Mouse (Mus musculus): ENCODE data around the gene Copg1. TPM values are rescaled to one million over a fixed set of nuclear protein-coding genes. Genes with fewer than 3 reads are reported as not detected.
"Not testable (repeated sequence)": the region's sequence is repeated elsewhere in the genome, so short reads cannot be mapped to it uniquely, and the experiment has no call there.

The Copg1 gene
- polyA plus RNA-seq, 1 experiment from 2014 or later = 169 TPM

DNA sequence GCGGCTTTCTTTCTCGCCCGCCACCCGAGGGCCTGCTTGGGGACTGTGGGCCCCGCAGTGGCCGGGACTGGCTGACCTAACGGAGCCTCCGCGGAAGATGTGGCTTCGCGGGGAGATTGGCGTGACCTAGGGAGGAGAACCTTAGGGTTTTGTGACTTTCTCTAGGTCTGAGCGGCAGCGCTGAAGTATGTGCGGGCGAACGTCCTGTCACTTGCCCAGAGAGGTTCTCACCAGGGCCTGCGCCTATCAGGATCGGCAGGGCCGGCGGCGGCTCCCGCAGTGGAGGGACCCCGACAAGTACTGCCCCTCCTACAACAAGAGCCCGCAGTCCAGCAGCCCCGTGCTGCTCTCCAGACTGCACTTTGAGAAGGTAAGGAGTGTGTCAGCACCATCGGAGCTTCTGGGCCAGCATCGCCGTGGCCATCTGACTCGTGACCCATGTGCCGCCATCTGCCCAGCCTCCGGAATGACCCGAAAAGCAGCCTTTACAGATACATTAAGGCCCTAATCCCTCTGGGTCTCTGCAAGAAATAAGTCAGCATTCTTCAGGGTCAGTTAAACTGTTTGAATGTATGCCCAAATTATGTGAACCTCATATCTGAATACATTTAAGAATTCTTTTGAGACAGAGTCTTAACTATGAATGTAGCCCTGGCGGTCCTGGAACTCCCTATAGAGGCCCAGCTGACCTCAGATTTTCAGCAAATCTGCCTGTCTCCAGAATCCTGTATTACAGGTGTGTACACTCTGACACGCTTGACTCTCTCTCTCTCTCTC is 26.9 kb downstream of the Copg1 start:
- H3K4me3 ChIP-seq (ENCODE audit: low read depth, low read length) = peak overlapping the region; percentile 77
- DNase-seq (ENCODE audit: low spot score) (peak; percentile 61), ATAC-seq (ENCODE audit: insufficient read depth, low FRiP score, low TSS enrichment) (peak; percentile 68)
- H3K36me3 ChIP-seq (ENCODE audit: control insufficient read depth, insufficient read depth, low read length) = peaks cover 7% of the 10 kb centered on the region; the same call in 1 of the 2 replicates
- WGBS = 4% methylated on average over 35 of the region's 35 CpGs
- H3K4me1 ChIP-seq (ENCODE audit: control insufficient read depth, insufficient read depth, low read length) = peaks cover 7% of the 10 kb centered on the region; the same call in 1 of the 2 replicates
- H3K9me3 ChIP-seq (ENCODE audit: control insufficient read depth, low read length) = no peaks in the 10 kb centered on the region
- H3K4me2 ChIP-seq (ENCODE audit: low read depth) = peak overlapping the region; percentile 91
- H3K27ac ChIP-seq (ENCODE audit: low read depth, low read length) = peak overlapping the region; percentile 21; the same call in 1 of the 2 replicates
- H3K27me3 ChIP-seq (ENCODE audit: control insufficient read depth, insufficient read depth, low read length) = no peaks in the 10 kb centered on the region
- H3K9ac ChIP-seq (ENCODE audit: low read length) = peak overlapping the region; percentile 82

DNA sequence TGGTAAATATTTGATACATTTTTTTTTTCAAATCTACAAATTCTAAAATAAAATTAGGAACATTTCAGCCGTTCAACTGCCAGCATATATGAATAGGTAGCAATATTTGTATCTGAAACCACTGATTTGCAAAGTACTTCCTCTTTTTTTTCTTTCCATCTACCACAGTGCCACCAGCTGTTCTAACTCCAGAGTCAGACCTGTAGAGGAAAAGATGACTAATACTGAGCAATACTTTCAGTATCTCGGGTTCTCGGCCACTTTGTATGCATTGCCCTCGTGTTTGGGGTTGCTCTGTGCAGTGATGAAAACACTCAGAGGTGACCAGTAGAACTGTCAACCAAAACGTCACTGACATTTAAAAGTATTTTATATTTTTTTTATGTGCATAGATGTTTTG is 28.3 kb downstream of the Copg1 start:
- Histone ChIP-seq H3K4me3 (ENCODE audit: low read depth, low read length) (no peak overlapping the region), H3K27ac (ENCODE audit: low read depth, low read length) (no peak overlapping the region), H3K36me3 (ENCODE audit: control insufficient read depth, insufficient read depth, low read length) (peaks cover 7% of the 10 kb centered on the region), H3K4me1 (ENCODE audit: control insufficient read depth, insufficient read depth, low read length) (peaks cover 7% of the 10 kb centered on the region; the same call in 1 of the 2 replicates), H3K27me3 (ENCODE audit: control insufficient read depth, insufficient read depth, low read length) (no peaks in the 10 kb centered on the region), H3K9ac (ENCODE audit: low read length) (no peak overlapping the region), H3K9me3 (ENCODE audit: control insufficient read depth, low read length) (no peaks in the 10 kb centered on the region), H3K4me2 (ENCODE audit: low read depth) (no peak overlapping the region)
- no peak for ATAC-seq (ENCODE audit: insufficient read depth, low FRiP score, low TSS enrichment)
- 88% methylated on average over 5 of the region's 5 CpGs for WGBS
- no peak for DNase-seq (ENCODE audit: low spot score)

DNA sequence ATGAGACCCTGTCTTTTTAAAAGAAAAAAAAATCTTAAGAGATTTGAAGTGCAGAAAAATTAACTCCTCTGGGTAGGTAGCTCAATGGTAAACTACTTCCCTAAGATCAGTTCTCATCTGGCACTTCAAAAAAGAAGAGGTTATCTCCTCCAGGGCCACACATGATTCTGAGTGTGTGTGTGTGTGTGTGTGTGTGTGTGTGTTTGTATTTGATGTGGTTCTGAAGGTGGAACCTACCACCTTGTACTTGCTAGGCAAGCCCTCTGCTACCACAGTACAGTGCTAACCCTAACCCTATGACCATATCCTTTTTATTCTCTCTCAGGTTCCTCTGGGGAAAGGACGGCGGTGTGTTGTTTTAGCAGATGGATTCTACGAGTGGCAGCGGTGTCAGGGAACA is 33.6 kb downstream of the Copg1 start:
- no peak for ATAC-seq (ENCODE audit: insufficient read depth, low FRiP score, low TSS enrichment)
- DNase-seq (ENCODE audit: low spot score) = no peak
- no peaks in the 10 kb centered on the region for H3K4me1 ChIP-seq (ENCODE audit: control insufficient read depth, insufficient read depth, low read length)
- no peaks in the 10 kb centered on the region for H3K27me3 ChIP-seq (ENCODE audit: control insufficient read depth, insufficient read depth, low read length)
- H3K27ac ChIP-seq (ENCODE audit: low read depth, low read length) = no peak overlapping the region
- no peaks in the 10 kb centered on the region for H3K9me3 ChIP-seq (ENCODE audit: control insufficient read depth, low read length)
- H3K4me3 ChIP-seq (ENCODE audit: low read depth, low read length) = no peak overlapping the region
- no peak overlapping the region for H3K9ac ChIP-seq (ENCODE audit: low read length)
- H3K36me3 ChIP-seq (ENCODE audit: control insufficient read depth, insufficient read depth, low read length) = peaks cover 5% of the 10 kb centered on the region; the same call in 1 of the 2 replicates
- 95% methylated on average over 4 of the region's 4 CpGs for WGBS
- H3K4me2 ChIP-seq (ENCODE audit: low read depth) = no peak overlapping the region

DNA sequence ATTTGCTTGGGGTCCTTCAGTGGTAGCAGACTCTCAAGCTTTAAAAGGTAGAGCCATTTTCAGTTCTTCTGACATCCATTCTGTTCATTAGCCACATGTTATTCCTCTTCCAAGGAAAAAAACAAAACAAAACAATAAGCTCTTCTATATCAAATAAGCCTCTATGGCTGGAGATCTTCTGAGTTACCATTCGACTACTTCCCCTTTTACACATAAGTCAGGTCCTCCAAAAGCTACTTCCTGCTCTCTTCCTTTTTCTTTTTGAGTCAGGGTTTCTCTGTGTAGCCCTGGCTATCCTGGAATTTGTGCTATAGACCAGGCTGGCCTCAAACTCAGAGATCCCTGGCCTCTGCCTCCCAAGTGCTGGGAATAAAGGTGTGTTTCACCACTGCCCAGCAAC is 36.0 kb downstream of the Copg1 start:
- Histone ChIP-seq H3K36me3 (ENCODE audit: control insufficient read depth, insufficient read depth, low read length) (peaks cover 3% of the 10 kb centered on the region; the same call in 1 of the 2 replicates), H3K4me1 (ENCODE audit: control insufficient read depth, insufficient read depth, low read length) (no peaks in the 10 kb centered on the region), H3K27me3 (ENCODE audit: control insufficient read depth, insufficient read depth, low read length) (no peaks in the 10 kb centered on the region), H3K27ac (ENCODE audit: low read depth, low read length) (no peak overlapping the region), H3K4me2 (ENCODE audit: low read depth) (no peak overlapping the region), H3K9me3 (ENCODE audit: control insufficient read depth, low read length) (no peaks in the 10 kb centered on the region), H3K9ac (ENCODE audit: low read length) (no peak overlapping the region), H3K4me3 (ENCODE audit: low read depth, low read length) (no peak overlapping the region)
- WGBS = 86% methylated on average over 1 of the region's 1 CpGs
- ATAC-seq (ENCODE audit: insufficient read depth, low FRiP score, low TSS enrichment) (no peak), DNase-seq (ENCODE audit: low spot score) (no peak)

DNA sequence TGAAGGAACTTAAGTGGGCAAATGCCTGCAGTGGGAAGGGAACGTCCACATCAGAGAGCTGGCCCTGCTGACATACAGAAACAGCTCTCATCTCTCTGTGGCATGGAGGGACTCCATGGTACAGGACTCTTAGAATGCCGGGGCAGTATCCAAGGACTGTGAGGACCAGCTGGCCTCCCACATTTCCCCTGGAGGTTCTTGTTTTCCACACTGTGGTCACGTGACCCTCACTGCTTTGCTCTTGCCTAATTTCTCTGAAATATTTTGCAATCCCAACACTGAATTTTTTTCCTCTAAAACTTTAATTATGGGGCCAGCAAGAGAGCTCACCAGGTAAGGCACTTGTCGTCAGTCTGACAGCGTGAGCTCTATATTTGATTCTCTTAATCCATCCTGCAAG is 47.4 kb downstream of the Copg1 start:
- Histone ChIP-seq H3K9ac (ENCODE audit: low read length) (no peak overlapping the region), H3K27ac (ENCODE audit: low read depth, low read length) (no peak overlapping the region), H3K4me2 (ENCODE audit: low read depth) (no peak overlapping the region), H3K4me1 (ENCODE audit: control insufficient read depth, insufficient read depth, low read length) (no peaks in the 10 kb centered on the region), H3K36me3 (ENCODE audit: control insufficient read depth, insufficient read depth, low read length) (peaks cover 7% of the 10 kb centered on the region), H3K4me3 (ENCODE audit: low read depth, low read length) (no peak overlapping the region), H3K27me3 (ENCODE audit: control insufficient read depth, insufficient read depth, low read length) (no peaks in the 10 kb centered on the region), H3K9me3 (ENCODE audit: control insufficient read depth, low read length) (no peaks in the 10 kb centered on the region)
- ATAC-seq (ENCODE audit: insufficient read depth, low FRiP score, low TSS enrichment) (no peak), DNase-seq (ENCODE audit: low spot score) (no peak)
- WGBS = 89% methylated on average over 5 of the region's 5 CpGs

DNA sequence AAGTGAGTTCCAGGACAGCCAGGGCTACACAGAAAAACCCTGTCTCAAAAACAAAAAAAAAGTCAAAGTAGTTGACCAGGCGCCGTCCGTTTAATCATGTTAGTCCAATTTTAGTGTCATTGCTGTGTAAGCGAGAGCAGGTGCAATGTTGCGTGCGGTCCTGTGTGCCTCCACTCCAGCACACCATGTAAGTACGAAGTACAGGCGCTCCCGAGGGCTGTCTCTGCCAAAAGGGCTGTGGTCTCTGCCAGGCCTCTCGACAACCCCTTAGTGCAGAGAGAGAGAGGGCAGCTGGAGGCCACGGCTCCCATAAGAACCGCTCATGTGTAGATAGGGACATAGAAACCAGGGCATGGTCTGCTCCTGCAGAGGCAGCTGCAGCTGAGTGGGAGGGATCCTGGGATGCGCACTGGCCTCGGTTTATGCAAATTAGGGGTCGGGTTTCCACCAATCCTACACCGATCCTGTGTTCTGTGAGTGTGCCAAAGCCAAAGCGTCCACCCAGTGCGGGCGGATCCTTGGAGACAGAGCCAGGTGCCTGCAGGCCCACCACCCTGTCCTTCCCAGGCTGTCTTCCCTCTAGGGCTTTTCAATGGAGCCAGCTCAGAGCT is 49.7 kb downstream of the Copg1 start:
- peaks cover 7% of the 10 kb centered on the region for H3K36me3 ChIP-seq (ENCODE audit: control insufficient read depth, insufficient read depth, low read length)
- H3K27ac ChIP-seq (ENCODE audit: low read depth, low read length) = no peak overlapping the region
- H3K9me3 ChIP-seq (ENCODE audit: control insufficient read depth, low read length) = no peaks in the 10 kb centered on the region
- no peak overlapping the region for H3K4me2 ChIP-seq (ENCODE audit: low read depth)
- ATAC-seq (ENCODE audit: insufficient read depth, low FRiP score, low TSS enrichment) = peak; percentile 90
- H3K27me3 ChIP-seq (ENCODE audit: control insufficient read depth, insufficient read depth, low read length) = no peaks in the 10 kb centered on the region
- peak; percentile 78 for DNase-seq (ENCODE audit: low spot score)
- WGBS = 43% methylated on average over 19 of the region's 19 CpGs
- H3K4me1 ChIP-seq (ENCODE audit: control insufficient read depth, insufficient read depth, low read length) = no peaks in the 10 kb centered on the region
- no peak overlapping the region for H3K9ac ChIP-seq (ENCODE audit: low read length)
- H3K4me3 ChIP-seq (ENCODE audit: low read depth, low read length) = no peak overlapping the region

DNA sequence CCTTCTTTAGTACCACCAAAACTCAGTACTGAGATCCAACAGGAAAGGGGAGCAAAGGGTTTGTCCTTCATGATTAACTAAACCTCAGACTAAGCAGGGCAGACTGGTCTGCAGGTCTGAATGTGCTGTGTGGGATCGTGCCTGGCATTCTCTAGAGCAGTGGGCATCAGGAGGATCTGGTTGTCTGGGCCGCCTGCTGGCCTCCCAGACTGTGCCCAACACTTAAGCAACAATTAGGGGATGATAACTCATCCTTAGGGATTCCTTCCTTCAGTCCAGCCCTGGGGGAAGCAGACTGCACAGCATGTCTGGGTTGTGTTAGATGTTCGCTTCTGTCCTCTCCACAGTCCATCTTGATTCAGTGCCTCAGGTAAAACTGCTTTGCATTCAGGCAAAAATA is 51.3 kb downstream of the Copg1 start:
- no peak overlapping the region for H3K4me3 ChIP-seq (ENCODE audit: low read depth, low read length)

DNA sequence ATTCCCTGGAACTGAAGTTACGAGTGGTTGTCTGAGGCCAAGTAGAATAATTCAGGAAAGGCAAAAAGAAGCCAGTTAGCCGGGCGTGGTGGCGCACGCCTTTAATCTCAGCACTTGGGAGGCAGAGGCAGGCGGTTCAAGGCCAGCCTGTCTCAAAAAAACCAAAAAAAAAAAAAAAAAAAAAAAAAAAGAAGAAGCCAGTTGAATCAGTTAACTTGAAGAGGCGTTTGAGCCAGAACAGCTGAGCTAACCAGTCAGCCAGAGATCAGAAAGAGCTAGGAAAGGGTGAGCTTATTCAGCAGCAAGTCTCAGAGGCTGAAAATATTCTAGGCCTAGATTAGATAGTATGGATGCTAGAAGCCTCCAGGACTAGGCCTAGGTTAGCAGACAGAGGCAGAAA is 54.6 kb downstream of the Copg1 start:
- DNase-seq (ENCODE audit: low spot score) (no peak), ATAC-seq (ENCODE audit: insufficient read depth, low FRiP score, low TSS enrichment) (no peak)
- Histone ChIP-seq H3K4me3 (ENCODE audit: low read depth, low read length) (no peak overlapping the region), H3K9me3 (ENCODE audit: control insufficient read depth, low read length) (no peaks in the 10 kb centered on the region), H3K4me1 (ENCODE audit: control insufficient read depth, insufficient read depth, low read length) (no peaks in the 10 kb centered on the region), H3K27me3 (ENCODE audit: control insufficient read depth, insufficient read depth, low read length) (no peaks in the 10 kb centered on the region), H3K9ac (ENCODE audit: low read length) (no peak overlapping the region), H3K27ac (ENCODE audit: low read depth, low read length) (no peak overlapping the region), H3K4me2 (ENCODE audit: low read depth) (no peak overlapping the region), H3K36me3 (ENCODE audit: control insufficient read depth, insufficient read depth, low read length) (no peaks in the 10 kb centered on the region)
- 89% methylated on average over 7 of the region's 7 CpGs for WGBS

More for the DNA sequence above, 51.3 kb downstream of the Copg1 start:
- Histone ChIP-seq H3K4me2 (ENCODE audit: low read depth) (no peak overlapping the region), H3K36me3 (ENCODE audit: control insufficient read depth, insufficient read depth, low read length) (peaks cover 3% of the 10 kb centered on the region), H3K9me3 (ENCODE audit: control insufficient read depth, low read length) (no peaks in the 10 kb centered on the region), H3K27ac (ENCODE audit: low read depth, low read length) (no peak overlapping the region), H3K4me1 (ENCODE audit: control insufficient read depth, insufficient read depth, low read length) (no peaks in the 10 kb centered on the region), H3K9ac (ENCODE audit: low read length) (no peak overlapping the region), H3K27me3 (ENCODE audit: control insufficient read depth, insufficient read depth, low read length) (no peaks in the 10 kb centered on the region)
- WGBS = 89% methylated on average over 3 of the region's 3 CpGs
- no peak for ATAC-seq (ENCODE audit: insufficient read depth, low FRiP score, low TSS enrichment)
- no peak for DNase-seq (ENCODE audit: low spot score)

DNA sequence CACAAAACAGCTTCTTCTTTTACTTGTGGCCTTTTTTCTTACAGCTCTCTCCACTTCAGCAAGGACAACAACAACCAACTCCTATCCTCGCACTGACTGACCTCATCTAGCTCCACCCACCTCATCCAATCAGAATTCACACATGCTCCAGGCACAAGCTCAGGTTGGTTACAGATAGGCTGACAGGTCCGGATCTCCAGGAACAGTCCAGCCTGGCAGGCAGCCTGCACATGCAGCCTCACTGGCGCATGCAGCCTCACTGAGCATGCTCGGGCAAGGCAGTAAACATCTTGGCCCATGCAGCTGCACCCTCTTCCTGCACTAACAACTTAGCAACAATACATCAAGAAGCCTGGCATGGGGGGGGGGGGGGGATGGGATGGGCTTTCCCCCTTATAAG is 74.8 kb downstream of the Copg1 start:
- not testable (repeated sequence) for H3K4me3 ChIP-seq (ENCODE audit: low read depth, low read length); H3K27me3 ChIP-seq (ENCODE audit: control insufficient read depth, insufficient read depth, low read length); H3K9me3 ChIP-seq (ENCODE audit: control insufficient read depth, low read length); H3K36me3 ChIP-seq (ENCODE audit: control insufficient read depth, insufficient read depth, low read length); H3K9ac ChIP-seq (ENCODE audit: low read length); H3K4me1 ChIP-seq (ENCODE audit: control insufficient read depth, insufficient read depth, low read length); H3K27ac ChIP-seq (ENCODE audit: low read depth, low read length); ATAC-seq (ENCODE audit: insufficient read depth, low FRiP score, low TSS enrichment); H3K4me2 ChIP-seq (ENCODE audit: low read depth); DNase-seq (ENCODE audit: low spot score)
- 68% methylated on average over 4 of the region's 4 CpGs for WGBS
